Mouse (Mus musculus) common myeloid progenitor, adult 5-6 weeks (primary cell): Measurements from ENCODE around the gene Hist1h4d. TPM values are rescaled to one million over a fixed set of nuclear protein-coding genes. Genes with fewer than 3 reads are reported as not detected.
"Not testable (repeated sequence)": the region's sequence is repeated elsewhere in the genome, so short reads cannot be mapped to it uniquely, and the experiment has no call there.

ENCODE experiments used
- ATAC-seq: replicated peaks from 2 replicates; pipeline ENCODE4 v1.8.0; 2016; ENCODE audit warnings: low read depth, mild to moderate bottlenecking, moderate TSS enrichment, inconsistent platforms; ENCODE audit not compliant: poor library complexity, severe bottlenecking
- total RNA-seq: library from RNA; stranded (forward); fragments of 200-1000, 187-1606 nt; gene quantifications from 2 replicates; pipeline ENCODE4 v1.2.3, GENCODE M21; 2017

Gene Hist1h4d
- total RNA-seq, 1 experiment from 2014 or later = 1,514 TPM

DNA sequence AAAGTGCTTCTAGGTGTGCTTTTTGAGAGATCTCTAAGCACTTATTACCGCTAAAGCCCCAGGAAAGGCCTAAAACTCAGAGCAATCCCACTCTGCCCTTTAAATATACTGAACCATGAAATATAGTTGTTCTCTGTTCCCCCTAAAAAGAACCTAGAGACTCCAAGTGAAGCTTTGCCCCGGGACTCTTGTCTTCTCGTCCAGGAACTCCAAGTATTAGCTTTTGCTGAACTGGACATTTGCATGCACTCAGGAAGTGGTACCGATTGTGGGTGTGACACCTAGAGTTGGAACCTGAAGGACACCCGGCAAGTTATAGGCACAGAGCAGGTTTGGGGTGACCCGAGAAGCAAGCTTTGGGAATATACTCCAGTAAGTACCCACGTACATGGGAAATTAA, 9.8 kb downstream of the Hist1h4d start:
- no peak for ATAC-seq

DNA sequence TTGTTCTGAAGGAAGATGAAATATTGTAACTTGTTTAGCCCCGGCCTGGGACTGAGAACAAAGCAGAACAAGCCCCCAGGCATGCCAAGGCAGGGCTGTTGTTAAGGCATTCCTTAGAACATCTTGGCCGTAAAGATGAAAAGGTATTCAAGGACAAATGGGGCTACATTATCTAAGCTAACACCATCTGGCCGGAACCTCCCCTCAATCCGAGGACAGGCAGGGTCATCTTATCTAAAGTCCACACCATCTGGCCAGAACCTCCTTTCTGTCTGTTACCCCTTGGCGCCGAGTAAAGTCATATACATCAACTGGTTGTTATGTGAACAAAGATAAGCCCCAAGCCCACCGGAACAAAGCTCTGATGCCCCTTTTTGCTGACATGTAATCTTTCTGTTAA, 10.5 kb downstream of the Hist1h4d start:
- not testable (repeated sequence) for ATAC-seq

DNA sequence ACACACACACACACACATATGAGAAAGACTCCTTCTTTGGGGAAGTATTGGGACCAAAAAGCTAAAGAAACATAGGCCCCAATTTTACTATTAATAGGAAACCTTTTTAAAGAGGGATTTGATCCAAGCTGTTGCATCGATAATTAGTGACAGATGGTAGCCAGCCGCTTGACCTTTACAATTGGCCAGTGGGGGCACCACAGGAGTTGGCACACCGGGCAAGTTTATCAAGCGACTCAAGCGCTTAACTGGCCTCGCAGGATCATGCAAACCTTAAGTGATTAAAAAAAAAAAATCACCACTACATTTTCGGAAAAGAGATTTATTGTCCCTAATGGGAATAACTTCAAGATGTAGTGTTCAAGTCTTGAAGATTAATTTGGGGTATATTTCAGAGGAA, 11.2 kb downstream of the Hist1h4d start:
- no peak for ATAC-seq

DNA sequence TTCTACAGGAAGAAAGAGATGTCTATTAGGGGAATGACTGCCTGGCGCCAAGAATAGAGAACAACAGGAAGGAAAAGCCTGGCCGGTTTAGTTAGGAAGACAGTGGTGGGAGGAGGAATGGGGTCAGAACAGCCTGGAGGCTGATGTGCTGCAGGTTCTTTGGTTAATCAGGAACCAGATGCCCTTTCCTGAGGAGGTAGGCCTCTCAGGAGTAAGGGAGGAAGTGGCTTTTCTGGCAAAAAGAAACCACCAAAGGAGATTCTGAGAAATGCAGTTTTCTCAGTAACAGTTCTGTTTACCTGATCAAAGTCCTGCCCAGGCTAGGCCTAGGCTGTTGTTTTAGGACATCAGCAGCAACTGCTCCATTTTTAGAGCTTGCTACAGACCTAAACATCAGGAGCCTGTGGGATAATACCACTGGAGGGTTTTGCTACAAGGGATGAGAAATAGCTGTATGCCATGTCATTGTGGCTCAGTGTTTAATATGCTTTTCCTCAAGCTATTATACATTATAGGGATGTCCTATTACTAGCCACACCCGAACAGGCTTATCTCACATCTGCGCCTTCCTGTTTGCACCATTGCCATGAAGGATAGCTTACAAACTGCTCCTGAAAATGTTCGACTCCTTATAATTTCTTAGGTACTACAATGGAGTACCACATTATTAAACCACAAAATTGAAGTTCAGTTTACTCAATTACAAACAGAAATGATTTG, 11.8 kb downstream of the Hist1h4d start:
- peak; percentile 55 for ATAC-seq

DNA sequence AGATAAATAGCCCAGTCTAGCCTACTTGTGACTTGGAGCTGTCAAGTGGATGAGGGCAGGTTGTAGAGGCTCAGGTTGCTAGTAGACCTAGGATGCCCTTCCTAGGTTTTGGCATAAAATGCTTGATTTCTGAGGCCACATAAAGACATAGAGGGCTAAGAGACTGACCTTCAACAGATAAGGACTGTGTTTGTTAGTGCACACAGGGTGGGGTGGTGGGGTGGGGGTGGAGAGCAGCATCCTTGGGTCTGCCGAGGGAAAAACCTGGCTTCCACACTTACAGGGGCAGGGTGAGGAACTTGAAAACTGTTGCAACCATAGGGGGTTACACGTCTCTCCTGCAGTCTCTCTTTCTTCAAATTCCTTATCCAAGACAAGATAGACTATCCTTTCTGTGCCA, 13.8 kb downstream of the Hist1h4d start:
- ATAC-seq = no peak

DNA sequence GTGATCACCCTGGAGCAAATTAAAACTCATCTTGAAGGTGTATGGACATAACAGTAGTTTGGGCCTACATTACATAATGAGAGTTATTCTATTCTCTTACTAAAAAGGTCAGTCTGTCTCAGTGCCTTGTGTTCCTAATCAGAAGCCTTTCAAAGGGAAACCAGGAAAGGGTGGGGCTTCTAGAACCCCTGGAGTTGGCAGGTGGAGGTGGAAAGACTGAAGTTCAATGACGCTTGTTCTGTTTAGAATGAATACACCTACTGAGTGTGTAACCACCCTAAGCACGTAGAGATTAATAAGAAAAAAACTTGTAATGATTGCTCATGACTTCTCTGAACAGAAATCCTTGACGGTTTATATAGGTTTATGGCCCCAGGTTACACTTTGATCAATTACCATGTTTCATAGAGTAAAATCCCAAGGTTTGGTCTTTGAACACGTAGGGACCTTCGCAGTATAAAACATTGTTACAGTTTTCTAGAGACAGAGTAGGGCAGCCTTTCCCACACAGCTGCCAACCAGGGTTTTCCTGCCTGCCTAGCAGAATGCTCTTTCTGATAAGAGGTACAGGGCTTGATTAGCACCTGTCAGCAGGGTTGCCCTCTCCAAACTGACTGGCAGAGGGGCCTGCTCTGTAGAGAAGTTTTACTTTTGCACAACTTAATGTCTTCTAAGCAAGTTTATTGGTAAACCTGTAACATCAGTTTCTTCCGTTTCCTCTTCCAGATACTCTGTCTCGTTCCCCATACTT, 14.4 kb downstream of the Hist1h4d start:
- ATAC-seq = peak; percentile 64

DNA sequence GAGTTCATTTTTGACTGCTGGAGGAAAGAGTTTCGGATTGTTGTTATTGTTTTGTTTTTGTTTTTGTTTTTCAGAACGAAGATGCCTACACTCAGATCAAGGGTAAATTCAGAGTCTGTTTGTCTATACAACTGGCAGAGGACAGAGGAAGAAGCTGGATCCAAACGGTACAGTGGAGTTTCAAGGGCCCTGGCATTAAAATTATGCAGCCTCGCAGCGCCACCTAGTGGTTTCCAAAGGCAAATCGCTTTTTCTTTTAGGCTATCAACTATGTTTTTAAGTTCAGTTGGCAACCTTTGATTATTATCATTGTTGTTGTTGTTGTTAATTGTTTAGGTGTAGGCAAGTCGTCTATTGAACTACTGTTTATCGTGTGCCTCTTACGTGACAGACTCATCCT, 16.6 kb downstream of the Hist1h4d start:
- peak; percentile 70 for ATAC-seq

DNA sequence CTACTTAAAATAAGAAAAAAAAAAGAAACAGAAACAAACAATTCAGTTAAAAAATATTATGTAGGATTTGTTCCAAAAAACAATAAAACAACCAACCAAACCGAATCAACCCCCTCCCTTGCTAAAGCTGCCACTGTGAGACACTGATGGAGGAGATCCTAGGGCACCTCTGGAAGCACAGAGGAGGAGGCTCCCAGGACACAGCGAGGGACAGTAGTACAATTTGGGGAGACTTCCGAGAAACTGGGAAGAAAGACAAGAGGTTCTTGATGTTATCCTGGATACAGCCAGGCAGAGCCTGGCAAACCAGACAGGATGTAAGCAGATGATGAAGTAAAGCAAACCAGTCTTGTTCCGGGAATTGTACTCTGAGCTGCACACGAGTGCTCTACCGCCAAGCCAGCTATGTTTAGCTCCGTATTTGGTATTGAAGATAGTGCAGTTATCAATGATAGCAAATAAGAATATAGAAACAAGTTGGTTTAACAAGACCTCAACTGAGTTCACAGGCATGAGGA, 21.8 kb downstream of the Hist1h4d start:
- ATAC-seq = no peak

DNA sequence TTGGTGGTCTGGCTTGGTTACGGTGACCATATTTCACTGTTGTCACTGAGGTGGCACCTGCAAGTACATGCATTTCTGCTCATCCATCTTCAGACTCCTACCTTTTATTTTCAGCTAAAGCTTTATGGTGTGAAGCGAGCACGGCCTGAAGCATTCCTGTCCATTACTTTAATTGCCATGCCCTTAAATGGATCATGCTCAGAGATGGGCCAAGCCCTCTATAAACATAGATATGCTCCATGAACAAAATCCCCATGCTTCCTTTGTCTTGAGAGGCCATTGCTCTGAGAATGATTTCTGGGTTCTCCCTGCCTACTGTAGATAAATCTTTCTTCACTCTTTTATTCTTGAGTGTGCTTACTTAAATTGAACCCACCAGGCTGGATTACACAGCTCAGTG, 23.1 kb downstream of the Hist1h4d start:
- no peak for ATAC-seq

DNA sequence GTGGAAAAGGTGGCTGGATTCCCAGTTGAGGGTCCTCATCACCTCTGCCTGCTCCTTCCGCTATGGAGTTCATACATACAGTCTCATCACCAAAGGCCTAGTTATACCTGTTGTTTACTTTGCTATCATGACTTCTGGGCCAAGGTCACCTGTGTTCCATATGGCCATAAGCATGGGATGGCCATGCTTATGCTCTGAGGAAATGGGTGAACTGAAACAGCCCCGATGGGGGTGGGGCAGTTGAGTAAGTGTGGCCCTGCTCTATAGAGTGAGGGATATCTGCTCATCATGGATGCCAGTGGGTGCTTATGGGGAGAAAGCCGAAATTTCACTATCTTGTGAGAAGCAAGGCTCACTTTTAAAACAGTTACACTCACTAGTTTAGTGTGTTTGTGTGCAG, 23.7 kb downstream of the Hist1h4d start:
- ATAC-seq = no peak

DNA sequence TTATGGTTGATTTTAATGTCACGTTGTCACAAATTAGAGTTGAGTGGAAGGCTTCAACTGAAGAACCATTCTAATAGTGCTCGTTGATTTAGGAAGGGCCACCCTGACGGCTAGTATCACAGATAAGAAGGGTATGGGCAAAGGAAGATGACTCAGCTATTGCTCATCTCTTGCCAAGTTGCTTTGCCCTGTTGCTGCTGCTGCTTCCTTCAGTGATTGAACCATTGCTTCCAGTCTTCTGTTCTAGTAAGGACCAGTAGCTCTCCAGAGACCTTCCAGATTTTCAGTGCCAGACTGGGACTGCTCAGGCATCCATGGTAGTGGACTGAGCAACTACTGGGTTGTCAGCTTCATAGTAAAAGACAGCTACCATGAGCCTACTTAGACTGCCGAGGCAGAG, 27.8 kb downstream of the Hist1h4d start:
- peak; percentile 60; the same call in 1 of the 2 replicates for ATAC-seq

DNA sequence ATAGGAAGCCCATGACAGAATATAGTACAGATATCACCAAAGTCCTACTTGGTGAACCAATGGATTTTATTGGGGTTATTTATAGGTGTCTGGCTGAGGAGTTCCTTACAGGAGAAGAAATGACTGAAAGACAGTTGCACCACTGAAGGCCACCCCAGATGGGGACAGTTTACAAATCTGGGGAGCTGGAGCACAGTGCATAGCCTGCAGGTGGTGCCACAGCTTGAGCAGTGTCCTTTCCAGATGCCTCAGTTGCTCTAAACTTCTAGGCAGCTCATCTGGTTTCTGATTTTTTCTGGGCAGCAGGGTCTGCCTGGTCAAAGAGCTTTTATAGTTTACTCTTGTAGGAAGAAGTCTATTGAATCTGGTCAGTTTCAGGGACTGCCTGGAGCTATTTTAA, 28.4 kb downstream of the Hist1h4d start:
- no peak for ATAC-seq

DNA sequence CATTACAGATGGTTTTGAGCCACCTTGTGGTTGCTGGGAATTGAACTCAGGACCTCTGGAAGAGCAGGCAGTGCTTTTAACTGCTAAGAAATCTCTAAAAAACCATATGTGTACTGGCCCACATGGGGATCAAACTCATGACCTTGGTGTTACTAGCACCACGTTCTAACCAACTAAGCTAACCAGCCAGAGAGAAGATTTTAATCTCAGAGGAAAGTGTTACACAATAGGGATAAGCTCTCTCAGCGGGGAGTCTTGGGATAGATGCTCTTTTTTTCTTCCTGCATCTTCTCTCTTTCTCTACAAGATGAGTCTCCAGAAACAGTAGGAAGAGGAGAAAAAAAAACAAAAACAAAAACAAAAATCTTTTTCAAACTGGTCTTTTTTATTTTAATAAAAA, 29.0 kb downstream of the Hist1h4d start:
- ATAC-seq = no peak

DNA sequence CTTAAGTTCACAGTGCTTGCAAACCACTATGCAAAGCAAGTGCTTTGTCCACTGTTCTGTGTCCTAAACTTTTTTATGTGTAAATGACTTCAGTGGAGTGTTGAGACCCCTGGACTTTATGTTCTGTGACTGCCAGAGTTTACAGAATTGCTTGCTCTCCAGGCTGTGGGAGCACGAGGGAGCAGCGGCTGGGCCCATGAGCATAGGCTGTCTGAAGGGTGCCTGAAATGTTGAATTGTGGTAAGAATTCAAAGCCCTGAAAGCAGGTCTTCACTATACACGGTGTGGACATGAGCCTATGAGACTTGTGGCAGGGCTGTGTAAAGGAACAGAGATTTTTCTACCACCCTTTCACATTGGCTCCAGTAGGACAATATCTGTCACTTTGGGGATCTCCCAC, 30.2 kb downstream of the Hist1h4d start:
- no peak for ATAC-seq

DNA sequence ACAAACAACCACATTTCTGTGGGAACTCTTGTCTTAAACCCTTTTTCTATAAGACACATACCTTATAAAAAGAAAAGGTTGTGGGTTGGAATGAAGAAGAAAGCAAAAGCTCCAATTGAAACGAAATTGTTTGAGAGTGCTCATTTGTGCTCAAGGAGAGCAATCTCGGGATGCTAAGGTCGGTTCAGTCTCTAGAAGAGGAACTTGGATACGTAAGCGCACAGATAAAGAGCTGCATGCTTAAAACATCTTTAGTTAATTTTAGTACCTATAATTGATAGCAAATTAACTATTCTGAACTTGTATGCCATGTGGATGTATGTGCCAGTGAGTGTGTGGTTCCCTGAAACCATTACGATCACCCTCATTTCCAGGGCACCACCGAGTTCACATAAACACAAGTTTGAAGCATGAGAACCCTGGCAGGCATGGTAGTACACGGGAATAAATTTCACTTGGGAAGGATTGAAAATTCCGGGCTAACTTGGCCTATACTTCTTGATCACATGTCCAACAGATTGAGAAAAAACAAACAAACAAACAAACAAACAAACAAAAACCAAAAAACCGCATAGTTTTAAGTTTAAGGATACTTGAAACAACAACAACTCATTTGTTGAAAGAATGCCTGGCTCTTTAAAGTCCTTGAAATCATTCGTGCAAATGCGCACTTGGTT, 38.8 kb downstream of the Hist1h4d start:
- ATAC-seq = no peak

DNA sequence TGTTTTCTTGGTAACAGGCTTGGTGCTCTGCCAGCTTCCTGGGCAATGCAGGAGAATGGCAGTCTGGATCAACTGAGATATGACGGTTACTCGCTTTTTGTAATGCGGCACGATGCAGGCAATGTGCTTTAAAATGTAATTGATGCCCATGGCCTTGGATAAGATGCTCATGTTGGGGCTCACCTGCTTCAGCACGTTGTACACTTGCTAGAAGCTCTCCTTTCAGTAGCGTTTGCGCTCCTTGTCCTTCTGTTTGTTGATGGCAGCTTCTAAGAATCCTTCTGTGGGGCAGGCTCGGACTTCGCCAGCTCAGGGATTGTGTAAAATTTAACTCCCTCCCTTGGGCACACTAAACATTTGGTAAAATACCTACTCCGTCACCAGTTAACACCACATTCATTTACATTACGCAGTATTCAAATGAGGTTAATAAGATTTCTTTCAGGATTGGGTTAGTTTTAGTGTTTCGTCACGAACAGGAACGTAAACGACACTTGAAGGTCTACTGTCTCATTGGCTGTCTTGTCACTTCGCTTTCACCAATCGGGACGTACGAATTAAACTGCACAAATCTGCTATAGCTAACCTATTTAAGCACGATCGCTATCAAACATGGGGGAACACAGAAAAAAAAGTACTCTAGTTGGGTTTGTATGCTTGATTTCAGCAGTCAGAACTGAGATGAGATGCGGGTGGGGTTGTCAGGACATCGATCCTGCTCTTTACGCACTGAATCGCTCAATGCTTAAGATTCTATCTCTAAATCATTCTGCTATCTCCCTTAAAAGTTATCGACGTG, 39.5 kb downstream of the Hist1h4d start, which contains the start of gene Hist1h2be:
TSS of gene Hist1h2be (minus strand) at position 392 of the 799 bp plus-strand sequence.
- peak; percentile 54 for ATAC-seq

DNA sequence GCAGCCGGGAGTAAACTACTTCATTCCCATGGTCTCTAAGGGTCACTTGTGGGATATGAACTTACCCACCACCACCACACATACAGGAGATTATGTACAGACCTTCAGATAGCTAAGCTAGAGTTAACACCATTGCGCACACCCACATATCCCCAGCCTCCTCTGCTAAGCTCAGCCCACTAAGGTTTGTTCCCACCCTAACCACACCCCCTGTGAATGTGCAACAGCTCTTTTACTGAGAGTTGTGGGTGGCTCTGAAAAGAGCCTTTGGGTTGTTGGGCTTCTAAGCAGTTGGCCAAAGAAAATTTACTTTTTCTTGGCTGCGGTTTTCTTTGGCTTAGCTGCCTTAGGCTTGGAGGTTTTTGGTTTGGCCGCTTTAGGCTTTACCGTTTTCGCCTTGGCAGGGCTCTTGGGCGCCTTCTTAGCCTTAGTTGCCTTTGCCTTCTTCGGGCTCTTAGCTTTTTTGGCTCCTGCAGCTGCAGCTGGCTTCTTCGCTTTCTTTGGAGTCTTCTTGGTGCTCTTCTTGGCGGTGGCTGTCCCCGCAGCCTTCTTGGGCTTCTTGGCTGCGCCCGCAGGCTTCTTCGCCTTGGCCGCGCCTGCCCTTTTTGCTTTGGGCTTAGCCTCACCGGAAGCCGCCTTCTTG, 40.3 kb downstream of the Hist1h4d start:
- peak; percentile 72 for ATAC-seq

DNA sequence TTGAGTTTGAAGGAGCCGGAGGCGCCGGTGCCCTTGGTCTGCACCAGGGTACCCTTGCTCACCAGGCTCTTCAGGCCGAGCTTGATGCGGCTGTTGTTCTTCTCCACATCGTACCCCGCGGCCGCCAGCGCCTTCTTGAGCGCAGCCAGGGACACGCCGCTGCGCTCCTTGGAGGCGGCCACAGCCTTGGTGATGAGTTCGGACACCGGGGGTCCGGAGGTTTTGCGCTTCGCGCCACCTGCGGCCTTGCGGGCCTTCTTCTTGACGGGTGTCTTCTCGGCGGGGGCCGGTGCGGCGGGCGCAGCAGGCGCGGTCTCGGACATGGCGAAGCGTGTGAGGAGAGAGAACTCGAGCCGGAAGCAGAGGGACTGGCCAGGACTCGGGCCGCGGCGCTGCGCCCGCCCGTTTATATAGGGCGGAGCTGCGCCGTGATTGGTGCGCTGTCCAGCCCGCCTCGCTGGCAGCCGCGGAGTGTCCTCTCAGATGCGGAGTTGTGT, 40.8 kb downstream of the Hist1h4d start, which contains the start of gene Hist1h1e:
TSS of gene Hist1h1e (minus strand) at position 384 of the 497 bp plus-strand sequence.
- peak; percentile 57 for ATAC-seq

DNA sequence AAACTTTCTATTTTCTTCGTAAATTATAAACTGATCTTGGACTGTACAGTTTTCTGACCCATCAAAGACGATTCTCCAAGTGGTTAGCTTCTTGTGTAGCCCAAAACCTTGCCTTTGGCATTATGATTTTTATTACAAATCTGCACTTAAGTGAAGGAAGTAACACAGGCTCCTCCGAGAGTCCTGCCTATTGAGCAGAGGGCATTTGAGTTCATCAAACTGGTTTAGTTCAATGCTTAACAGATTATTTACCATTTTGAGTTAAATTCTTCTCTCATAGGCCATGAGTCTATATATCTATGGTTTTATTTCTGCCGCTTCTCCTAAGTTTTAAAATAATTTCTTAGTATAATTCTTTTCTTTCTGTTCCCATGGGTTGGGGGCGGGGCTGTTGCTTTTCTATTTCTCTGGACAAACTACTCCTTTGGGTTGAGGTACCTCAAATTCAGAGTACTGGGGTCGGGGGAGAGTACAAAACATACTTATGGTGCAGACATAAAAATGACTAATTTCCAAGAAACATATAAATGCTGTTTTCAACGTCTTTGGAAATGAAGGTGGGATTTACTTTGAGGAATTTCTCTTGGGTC, 41.6 kb downstream of the Hist1h4d start:
- no peak for ATAC-seq
